ENCODE assay signal across 8 mouse cellular contexts in the genomic region with DNA sequence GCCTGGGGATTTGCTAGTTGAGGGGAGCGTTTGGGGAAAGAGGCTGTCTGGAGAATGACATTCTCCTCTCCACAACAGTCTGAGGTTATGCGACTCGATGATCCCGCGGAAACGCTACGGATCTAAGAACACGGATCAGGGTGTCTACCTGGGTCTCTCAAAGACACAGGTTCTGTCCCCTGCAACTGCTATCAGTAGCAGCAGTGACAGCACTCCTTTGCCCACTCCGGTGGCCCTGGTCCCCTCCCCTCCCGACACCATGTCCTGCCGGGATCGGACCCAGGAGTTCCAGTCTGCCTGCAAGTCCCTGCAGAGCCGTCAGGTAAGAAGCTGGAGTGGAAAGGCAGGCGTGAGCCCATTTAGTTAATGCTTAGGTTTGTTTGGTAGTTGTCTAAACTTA. TPM values are rescaled to one million over a fixed set of nuclear protein-coding genes. Genes with fewer than 3 reads are reported as not detected.
A peak's percentile ranks its signal among the peaks of the same experiment; 100 is the strongest.
DNase-seq lines count a peak whose midpoint lies in the region; ATAC-seq and TF ChIP-seq lines count a peak whose summit lies in the region.

No protein-coding gene starts in this region.

- no peak for ATAC-seq in granulocyte monocyte progenitor cell, adult 5-6 weeks (replicated peaks; ENCODE audit: poor library complexity, severe bottlenecking)

- peaks cover 14% of the 10 kb centered on the region; the same call in 1 of the 2 replicates for H3K79me2 ChIP-seq in liver, adult 2 months (ENCODE audit: control insufficient read depth, insufficient read depth, low read length)

- H3K27me3 ChIP-seq in heart, embryonic 10.5 days (ENCODE audit: insufficient read depth, poor library complexity, severe bottlenecking), result no peaks in the 10 kb centered on the region
- H3K27me3 ChIP-seq in forebrain, embryonic 10.5 days (ENCODE audit: poor library complexity, severe bottlenecking), result no peaks in the 10 kb centered on the region
- H3K27me3 ChIP-seq in liver, adult 2 months (ENCODE audit: control insufficient read depth, insufficient read depth, low read length), result no peaks in the 10 kb centered on the region

- 13% methylated on average over 14 of the region's 14 CpGs for WGBS in heart, embryonic 10.5 days
- 23% methylated on average over 14 of the region's 14 CpGs for whole genome bisulfite sequencing in forebrain, embryonic 10.5 days
- WGBS in liver, adult 2 months, result 1% methylated on average over 14 of the region's 14 CpGs

- H3K4me1 ChIP-seq in heart, embryonic 10.5 days, result peaks cover 20% of the 10 kb centered on the region
- H3K4me1 ChIP-seq in forebrain, embryonic 10.5 days, result peaks cover 31% of the 10 kb centered on the region
- peaks cover 11% of the 10 kb centered on the region for H3K4me1 ChIP-seq in liver, adult 2 months (ENCODE audit: control insufficient read depth, insufficient read depth, low read length)

- H3K36me3 ChIP-seq in heart, embryonic 10.5 days, result peaks cover 78% of the 10 kb centered on the region
- H3K36me3 ChIP-seq in forebrain, embryonic 10.5 days (replicated peaks), result peaks cover 86% of the 10 kb centered on the region
- peaks cover 54% of the 10 kb centered on the region for H3K36me3 ChIP-seq in liver, adult 2 months (ENCODE audit: control insufficient read depth, insufficient read depth, low read length)

- no peak for DNase-seq in heart, embryonic 10.5 days (ENCODE audit: low spot score)
- DNase-seq in heart, postnatal 4 days, result no peak
- peak; percentile 34 for DNase-seq in CD4-positive helper T cell, adult 2 months (ENCODE audit: low read depth, low spot score)
- no peak for DNase-seq in forebrain, embryonic 10.5 days (ENCODE audit: extremely low spot score, low spot score)
- no peak for DNase-seq in liver, adult 2 months (ENCODE audit: extremely low read depth, low read depth, low spot score)
- DNase-seq in testis, postnatal 10 days (ENCODE audit: low spot score), result peak; percentile 47
- no peak for DNase-seq in left cerebral cortex, postnatal 14 days (ENCODE audit: low spot score in 2 of 2)

- peak overlapping the region; percentile 88 for H3K9ac ChIP-seq in liver, adult 2 months (ENCODE audit: low read depth, low read length)

- peak overlapping the region; percentile 98 for H3K27ac ChIP-seq in heart, embryonic 10.5 days
- H3K27ac ChIP-seq in forebrain, embryonic 10.5 days, result peak overlapping the region; percentile 89
- H3K27ac ChIP-seq in liver, adult 2 months (replicated peaks; ENCODE audit: insufficient read depth, low read depth, low read length), result peak overlapping the region; percentile 78

- intact Hi-C loops in left cerebral cortex, postnatal 14 days (cut with DNase I), result no loop called here

- no peaks in the 10 kb centered on the region for H3K9me3 ChIP-seq in heart, embryonic 10.5 days
- no peaks in the 10 kb centered on the region for H3K9me3 ChIP-seq in forebrain, embryonic 10.5 days

- peak overlapping the region; percentile 97 for H3K4me3 ChIP-seq in heart, embryonic 10.5 days
- H3K4me3 ChIP-seq in forebrain, embryonic 10.5 days, result peak overlapping the region; percentile 82
- H3K4me3 ChIP-seq in liver, adult 2 months (ENCODE audit: insufficient read depth, low read depth, low read length), result peak overlapping the region; percentile 84

- TF ChIP-seq CTCF in liver, adult 2 months (IDR thresholded peaks at IDR 0.05; ENCODE audit: low read depth, low read length), result no peak

- no peak for TF ChIP-seq POLR2A in liver, adult 2 months (IDR thresholded peaks at IDR 0.05; ENCODE audit: extremely low read depth, insufficient read depth, low read length)

RNA-seq across cellular contexts. Expression of a gene that starts 1.0 kb away (rescaled TPM):
- polyA plus RNA-seq in heart, embryonic 10.5 days (2016; fragmentation: Nextera tagmentation; extraction: Ambion mirVana), result 83.1 and 91.1 TPM in 2 replicates
- 10 to 100 TPM; 43.4 to 48.5 TPM for total RNA-seq in heart, postnatal 4 days (2021)
- 86.8 and 87.8 TPM in 2 replicates for polyA plus RNA-seq in forebrain, embryonic 10.5 days (2016; fragmentation: Nextera tagmentation; extraction: Ambion mirVana)
- total RNA-seq in liver, adult 2 months (2014; rRNA removed), result 43.5 and 46.8 TPM in 2 replicates
- 42.0 and 62.1 TPM in 2 replicates for polyA plus RNA-seq in liver, adult 2 months (2012; rRNA removed)
- total RNA-seq in left cerebral cortex, postnatal 14 days (2021), result 10 to 100 TPM; 63.6 to 64.6 TPM
- 63.4 and 64.7 TPM in 2 replicates for total RNA-seq in granulocyte monocyte progenitor cell, adult 5-6 weeks (2014; fragmentation: Nextera tagmentation)
- total RNA-seq in granulocyte monocyte progenitor cell, adult 5-6 weeks (2017), result 43.0 and 62.0 TPM in 2 replicates

RNA-seq across cellular contexts. Expression of a gene that starts 1.7 kb away (rescaled TPM):
- polyA plus RNA-seq in heart, embryonic 10.5 days (2016; fragmentation: Nextera tagmentation; extraction: Ambion mirVana), result 1.6 and 2.1 TPM in 2 replicates
- total RNA-seq in heart, postnatal 4 days (2021), result not detected
- polyA plus RNA-seq in forebrain, embryonic 10.5 days (2016; fragmentation: Nextera tagmentation; extraction: Ambion mirVana), result 3.4 and 3.7 TPM in 2 replicates
- 0.83 TPM in 1 of 2 replicates, not detected in the other for total RNA-seq in liver, adult 2 months (2014; rRNA removed)
- polyA plus RNA-seq in liver, adult 2 months (2012; rRNA removed), result not detected in 2 replicates
- total RNA-seq in left cerebral cortex, postnatal 14 days (2021), result not detected
- total RNA-seq in granulocyte monocyte progenitor cell, adult 5-6 weeks (2014; fragmentation: Nextera tagmentation), result not detected in 2 replicates
- 2.5 TPM in 2 replicates for total RNA-seq in granulocyte monocyte progenitor cell, adult 5-6 weeks (2017)

RNA-seq across cellular contexts. Expression of a gene that starts 6.5 kb away (rescaled TPM):
- polyA plus RNA-seq in heart, embryonic 10.5 days (2016; fragmentation: Nextera tagmentation; extraction: Ambion mirVana), result 76.6 and 101 TPM in 2 replicates
- 10 to 100 TPM; 30.3 to 31.1 TPM for total RNA-seq in heart, postnatal 4 days (2021)
- polyA plus RNA-seq in forebrain, embryonic 10.5 days (2016; fragmentation: Nextera tagmentation; extraction: Ambion mirVana), result 120 and 126 TPM in 2 replicates
- 12.5 and 16.6 TPM in 2 replicates for total RNA-seq in liver, adult 2 months (2014; rRNA removed)
- polyA plus RNA-seq in liver, adult 2 months (2012; rRNA removed), result 23.8 and 28.9 TPM in 2 replicates
- total RNA-seq in left cerebral cortex, postnatal 14 days (2021), result 10 to 100 TPM; 42.3 to 43.9 TPM
- total RNA-seq in granulocyte monocyte progenitor cell, adult 5-6 weeks (2014; fragmentation: Nextera tagmentation), result 122 and 136 TPM in 2 replicates
- 96.6 and 196 TPM in 2 replicates for total RNA-seq in granulocyte monocyte progenitor cell, adult 5-6 weeks (2017)

RNA-seq across cellular contexts. Expression of a gene that starts 14.7 kb away (rescaled TPM):
- polyA plus RNA-seq in heart, embryonic 10.5 days (2016; fragmentation: Nextera tagmentation; extraction: Ambion mirVana), result 156 and 193 TPM in 2 replicates
- 10 to 100 TPM; 82.1 to 86.1 TPM for total RNA-seq in heart, postnatal 4 days (2021)
- 254 and 275 TPM in 2 replicates for polyA plus RNA-seq in forebrain, embryonic 10.5 days (2016; fragmentation: Nextera tagmentation; extraction: Ambion mirVana)
- total RNA-seq in liver, adult 2 months (2014; rRNA removed), result 16.2 and 22.3 TPM in 2 replicates
- polyA plus RNA-seq in liver, adult 2 months (2012; rRNA removed), result 27.3 and 43.1 TPM in 2 replicates
- total RNA-seq in left cerebral cortex, postnatal 14 days (2021), result 10 to 100 TPM; 61.9 to 73.6 TPM
- total RNA-seq in granulocyte monocyte progenitor cell, adult 5-6 weeks (2014; fragmentation: Nextera tagmentation), result 268 and 347 TPM in 2 replicates
- 89.4 and 113 TPM in 2 replicates for total RNA-seq in granulocyte monocyte progenitor cell, adult 5-6 weeks (2017)

RNA-seq across cellular contexts. Expression of a gene that starts 19.0 kb away (rescaled TPM):
- 91.8 and 104 TPM in 2 replicates for polyA plus RNA-seq in heart, embryonic 10.5 days (2016; fragmentation: Nextera tagmentation; extraction: Ambion mirVana)
- 10 to 100 TPM; 62.4 to 66.3 TPM for total RNA-seq in heart, postnatal 4 days (2021)
- 136 and 149 TPM in 2 replicates for polyA plus RNA-seq in forebrain, embryonic 10.5 days (2016; fragmentation: Nextera tagmentation; extraction: Ambion mirVana)
- 30.2 and 37.6 TPM in 2 replicates for total RNA-seq in liver, adult 2 months (2014; rRNA removed)
- 62.9 and 71.6 TPM in 2 replicates for polyA plus RNA-seq in liver, adult 2 months (2012; rRNA removed)
- 100 to 1,000 TPM; 182 to 189 TPM for total RNA-seq in left cerebral cortex, postnatal 14 days (2021)
- total RNA-seq in granulocyte monocyte progenitor cell, adult 5-6 weeks (2014; fragmentation: Nextera tagmentation), result 60.1 and 70.1 TPM in 2 replicates
- total RNA-seq in granulocyte monocyte progenitor cell, adult 5-6 weeks (2017), result 78.5 and 87.2 TPM in 2 replicates

Comparison
In these comparisons a context has a peak if more than half of its experiments do, and no peak if none do; other contexts are left out.
1. DNase-seq: peak in CD4-positive helper T cell, adult 2 months (single experiment) and testis, postnatal 10 days (single experiment); none in heart, embryonic 10.5 days (single experiment), heart, postnatal 4 days (single experiment), forebrain, embryonic 10.5 days (single experiment), liver, adult 2 months (single experiment) and left cerebral cortex, postnatal 14 days (0 of 2).
2. Peak in every context shown above with its lines, with median percentiles within 50 percentile points of each other: H3K27ac ChIP-seq and H3K4me3 ChIP-seq.